Mouse (Mus musculus) forebrain, embryonic 14.5 days (tissue): ENCODE data around the gene Stt3a. TPM values are rescaled to one million over a fixed set of nuclear protein-coding genes. Genes with fewer than 3 reads are reported as not detected.

Experiments
- ATAC-seq: fragments of 200-750 bp; cut with Nextera tagmentation; 2 replicates; pipeline ENCODE4 v1.8.0; 2017; ENCODE audit warnings: mild to moderate bottlenecking, moderate library complexity
- DNase-seq: peaks from one replicate; pipeline ENCODE4 v3.0.0-alpha.2; 2015; ENCODE audit warnings: low spot score
- H3K27ac ChIP-seq: fragments of 300-500 bp; sonication (generic); 2 replicates; pipeline ENCODE4 v1.5.1; 2014; ENCODE audit warnings: low read depth, mild to moderate bottlenecking, control low read depth, low read length, moderate library complexity
- H3K27me3 ChIP-seq: fragments of 300-500 bp; sonication (generic); replicated peaks from 2 replicates; pipeline ENCODE4 v1.6.1; 2014; ENCODE audit warnings: low read length, control low read depth, mixed read lengths; ENCODE audit not compliant: control insufficient read depth, insufficient read depth
- H3K36me3 ChIP-seq: fragments of 300-500 bp; sonication (generic); 2 replicates; pipeline ENCODE4 v1.6.1; 2014; ENCODE audit warnings: low read length, control low read depth; ENCODE audit not compliant: control insufficient read depth, insufficient read depth
- H3K4me1 ChIP-seq: fragments of 300-500 bp; sonication (generic); 2 replicates; pipeline ENCODE4 v1.6.1; 2014; ENCODE audit warnings: antibody characterized with exemption, low read length, control low read depth; ENCODE audit not compliant: control insufficient read depth, insufficient read depth
- H3K4me2 ChIP-seq: fragments of 300-500 bp; sonication (generic); 2 replicates; pipeline ENCODE4 v1.6.1; 2014; ENCODE audit warnings: mild to moderate bottlenecking, control low read depth, low read length
- H3K4me3 ChIP-seq: fragments of 300-500 bp; sonication (generic); 2 replicates; pipeline ENCODE4 v1.5.1; 2014; ENCODE audit warnings: low read depth, low read length, control low read depth
- H3K9ac ChIP-seq: fragments of 300-500 bp; sonication (generic); 2 replicates; pipeline ENCODE4 v1.6.1; 2014; ENCODE audit warnings: mild to moderate bottlenecking, low read length, control low read depth, moderate library complexity
- H3K9me3 ChIP-seq: fragments of 300-500 bp; sonication (generic); replicated peaks from 2 replicates; pipeline ENCODE4 v1.6.1; 2016; ENCODE audit warnings: low read length, control low read depth, mixed read lengths; ENCODE audit not compliant: control insufficient read depth
- WGBS: fragments of 180-500 bp; shearing (Covaris S2); extraction: QIAGEN DNeasy Blood & Tissue Kit; methylation state at CpG from one replicate; pipeline ENCODE4 v1.1.7; 2014; 5-methylcytosine and 5-hydroxymethylcytosine counted together
- polyA plus RNA-seq: library from polyadenylated mRNA; unstranded; fragments of >200 nt; fragmentation: Nextera tagmentation; extraction: Ambion mirVana; gene quantifications from 2 replicates; pipeline ENCODE4 v1.2.1, GENCODE M21; 2014

Gene Stt3a
- polyA plus RNA-seq, 1 experiment from 2014 or later, result 69.5 TPM

GRCm38 (mm10) chr9:36796781-36797555 lies 29.5 kb upstream of the Stt3a start, which contains the start of gene Ei24:
Gene Ei24, minus strand, starts transcription at chr9:36797393.
- Histone ChIP-seq H3K4me3 (peak within 1 kb of the TSS; percentile 92), H3K4me1 (peaks cover 12% of the 10 kb centered on the region), H3K36me3 (peaks cover 8% of the 10 kb centered on the region), H3K27me3 (no peaks in the 10 kb centered on the region), H3K9ac (peak within 1 kb of the TSS; percentile 95), H3K27ac (peak within 1 kb of the TSS; percentile 59), H3K9me3 (no peaks in the 10 kb centered on the region), H3K4me2 (peak within 1 kb of the TSS; percentile 70)
- 0% methylated on average over 66 of the region's 66 CpGs for WGBS
- peak; percentile 99 for ATAC-seq
- DNase-seq, result peak; percentile 83

- no peaks in the 10 kb centered on the region for H3K9me3 ChIP-seq
- no peaks in the 10 kb centered on the region for H3K27me3 ChIP-seq
- peak overlapping the region; percentile 95 for H3K9ac ChIP-seq
- ATAC-seq (no peak), DNase-seq (peak; percentile 4)
- peaks cover 12% of the 10 kb centered on the region for H3K4me1 ChIP-seq
- H3K27ac ChIP-seq, result no peak overlapping the region
- peak overlapping the region; percentile 92 for H3K4me3 ChIP-seq
- peak overlapping the region; percentile 70 for H3K4me2 ChIP-seq
- peaks cover 15% of the 10 kb centered on the region for H3K36me3 ChIP-seq
- WGBS, result 13% methylated on average over 5 of the region's 5 CpGs
Measured at GRCm38 (mm10) chr9:36796224-36796623, 28.7 kb upstream of the Stt3a start.

GRCm38 (mm10) chr9:36795556-36795955 lies 28.1 kb upstream of the Stt3a start:
- H3K36me3 ChIP-seq, result peaks cover 22% of the 10 kb centered on the region
- peak overlapping the region; percentile 70 for H3K4me2 ChIP-seq
- DNase-seq, result no peak
- H3K4me3 ChIP-seq, result peak overlapping the region; percentile 92; the same call in 1 of the 2 replicates
- H3K4me1 ChIP-seq, result peaks cover 12% of the 10 kb centered on the region
- H3K9ac ChIP-seq, result no peak overlapping the region
- H3K27me3 ChIP-seq, result no peaks in the 10 kb centered on the region
- no peaks in the 10 kb centered on the region for H3K9me3 ChIP-seq
- ATAC-seq, result no peak
- WGBS, result 87% methylated on average over 1 of the region's 1 CpGs
- no peak overlapping the region for H3K27ac ChIP-seq

- Histone ChIP-seq H3K4me3 (no peak overlapping the region), H3K27ac (no peak overlapping the region), H3K9me3 (no peaks in the 10 kb centered on the region), H3K4me2 (no peak overlapping the region), H3K36me3 (peaks cover 32% of the 10 kb centered on the region), H3K9ac (no peak overlapping the region), H3K27me3 (no peaks in the 10 kb centered on the region), H3K4me1 (peaks cover 12% of the 10 kb centered on the region)
- 83% methylated on average over 2 of the region's 2 CpGs for WGBS
- no peak for ATAC-seq
- DNase-seq, result no peak
Measured at GRCm38 (mm10) chr9:36794487-36794886, 27.0 kb upstream of the Stt3a start.

GRCm38 (mm10) chr9:36792191-36792590 lies 24.7 kb upstream of the Stt3a start:
- Histone ChIP-seq H3K27me3 (no peaks in the 10 kb centered on the region), H3K9me3 (no peaks in the 10 kb centered on the region), H3K9ac (no peak overlapping the region), H3K27ac (no peak overlapping the region), H3K4me2 (no peak overlapping the region), H3K4me1 (peaks cover 12% of the 10 kb centered on the region), H3K36me3 (peaks cover 53% of the 10 kb centered on the region), H3K4me3 (no peak overlapping the region)
- ATAC-seq (no peak), DNase-seq (no peak)
- WGBS, result 93% methylated on average over 3 of the region's 3 CpGs

GRCm38 (mm10) chr9:36783921-36784320 lies 16.4 kb upstream of the Stt3a start:
- no peak overlapping the region for H3K27ac ChIP-seq
- DNase-seq (no peak), ATAC-seq (no peak)
- H3K36me3 ChIP-seq, result peaks cover 88% of the 10 kb centered on the region
- H3K4me1 ChIP-seq, result no peaks in the 10 kb centered on the region
- H3K4me2 ChIP-seq, result no peak overlapping the region
- 93% methylated on average over 2 of the region's 2 CpGs for WGBS
- no peaks in the 10 kb centered on the region for H3K9me3 ChIP-seq
- H3K4me3 ChIP-seq, result no peak overlapping the region
- no peaks in the 10 kb centered on the region for H3K27me3 ChIP-seq
- no peak overlapping the region for H3K9ac ChIP-seq

- Histone ChIP-seq H3K9ac (no peak overlapping the region), H3K27me3 (no peaks in the 10 kb centered on the region), H3K4me2 (peak overlapping the region; percentile 86), H3K27ac (no peak overlapping the region), H3K4me3 (no peak overlapping the region), H3K9me3 (no peaks in the 10 kb centered on the region), H3K36me3 (peaks cover 2% of the 10 kb centered on the region), H3K4me1 (peaks cover 11% of the 10 kb centered on the region)
- ATAC-seq (no peak), DNase-seq (no peak)
- WGBS, result 78% methylated on average over 1 of the region's 1 CpGs
Measured at GRCm38 (mm10) chr9:36769048-36769413, 1.6 kb upstream of the Stt3a start.

GRCm38 (mm10) chr9:36768156-36769047 lies 923 bp upstream of the Stt3a start:
- Histone ChIP-seq H3K9ac (peak overlapping the region; percentile 72), H3K36me3 (peaks cover 8% of the 10 kb centered on the region), H3K27ac (peak overlapping the region; percentile 72), H3K4me3 (peak overlapping the region; percentile 55), H3K4me1 (peaks cover 11% of the 10 kb centered on the region), H3K9me3 (no peaks in the 10 kb centered on the region), H3K27me3 (no peaks in the 10 kb centered on the region), H3K4me2 (peak overlapping the region; percentile 86)
- DNase-seq (peak; percentile 1), ATAC-seq (0 out of 2 replicates have a peak, but pooled peaks have one; percentile 1)
- 14% methylated on average over 25 of the region's 25 CpGs for WGBS
